Mouse (Mus musculus) heart, adult 2 months (tissue): ENCODE results near the gene Olfr1014. TPM values are rescaled to one million over a fixed set of nuclear protein-coding genes. Genes with fewer than 3 reads are reported as not detected.
A peak's percentile ranks its signal among the peaks of the same experiment; 100 is the strongest.

Experiments
- DNase-seq, 2 experiments: peaks; one replicate each; pipeline ENCODE4 v3.0.0; 2021
- H3K27ac ChIP-seq: fragments of 200-600 bp; 2 replicates; pipeline ENCODE4 v1.8.1; 2022
- H3K27me3 ChIP-seq: fragments of 200-500 bp; 2 replicates; pipeline ENCODE4 v1.6.1; 2012; ENCODE audit warnings: mild to moderate bottlenecking, low read length, inconsistent platforms, mixed read lengths; ENCODE audit not compliant: control insufficient read depth, insufficient read depth
- H3K36me3 ChIP-seq: fragments of 200-500 bp; 2 replicates; pipeline ENCODE4 v1.6.1; 2012; ENCODE audit warnings: low read length, inconsistent platforms; ENCODE audit not compliant: control insufficient read depth, insufficient read depth
- H3K4me1 ChIP-seq: fragments of 200-500 bp; 2 replicates; pipeline ENCODE4 v1.6.1; 2011; ENCODE audit warnings: low read length; ENCODE audit not compliant: control insufficient read depth, insufficient read depth
- H3K4me3 ChIP-seq: fragments of 200-600 bp; 2 replicates; pipeline ENCODE4 v1.8.1; 2022
- H3K79me2 ChIP-seq: fragments of 200-500 bp; replicated peaks from 2 replicates; pipeline ENCODE4 v1.6.1; 2012; ENCODE audit warnings: mild to moderate bottlenecking, inconsistent platforms, low read length, moderate library complexity, mixed read lengths; ENCODE audit not compliant: control insufficient read depth, insufficient read depth
- H3K9ac ChIP-seq: fragments of 200-500 bp; 2 replicates; pipeline ENCODE4 v1.6.1; 2012; ENCODE audit warnings: low read depth, mild to moderate bottlenecking, control low read depth, inconsistent platforms, low read length, mixed read lengths
- CTCF ChIP-seq: fragments of 200-600 bp; IDR thresholded peaks from 2 replicates; pipeline ENCODE4 v1.8.1; 2022; ENCODE audit warnings: antibody characterized with exemption, mild to moderate bottlenecking, moderate library complexity
- EP300 ChIP-seq: fragments of 200-500 bp; IDR thresholded peaks from 2 replicates; pipeline ENCODE4 v1.6.1; 2011; ENCODE audit warnings: low read depth, low read length, control low read depth; ENCODE audit not compliant: insufficient read depth
- POLR2A ChIP-seq: fragments of 200-500 bp; IDR thresholded peaks from 2 replicates; pipeline ENCODE4 v1.6.1; 2011; ENCODE audit warnings: mild to moderate bottlenecking, low read depth, low read length, control low read depth; ENCODE audit not compliant: insufficient read depth
- WGBS: fragments of 180-500 bp; shearing (Covaris S2); methylation state at CpG from one replicate; pipeline ENCODE4 v1.1.7; 2018; 5-methylcytosine and 5-hydroxymethylcytosine counted together
- intact Hi-C: fragments of 180-260 bp; cut with DNase I; formaldehyde crosslinking; loops from one replicate; pipeline ENCODE4 v1.15.1; 2025
- long read RNA-seq: library from polyadenylated mRNA; stranded (forward); transcript quantifications from one replicate; pipeline ENCODE4 v2.0.0, GENCODE M21; 2021
- polyA plus RNA-seq: library from polyadenylated mRNA; depleted of rRNA; stranded (reverse); fragments of >200 nt; gene quantifications from 2 replicates; pipeline ENCODE4 v1.2.3, GENCODE M21; 2012; rRNA removed
- total RNA-seq, 2 experiments: library from RNA; stranded (reverse); gene quantifications; 2 replicates each; pipeline ENCODE4 v1.2.3; 2021

Olfr1014 gene
- total RNA-seq (not detected), polyA plus RNA-seq (not detected in 2 replicates)
- long read RNA-seq: 0 reads

- H3K9ac ChIP-seq: no peak within 1 kb of the TSS
- H3K27me3 ChIP-seq: no peaks in the 10 kb centered on the region
- intact Hi-C loops: no loop called here
- H3K79me2 ChIP-seq: no peaks in the 10 kb centered on the region
- TF ChIP-seq EP300 (no peak), CTCF (no peak)
- H3K27ac ChIP-seq: no peak within 1 kb of the TSS
- H3K4me3 ChIP-seq: no peak within 1 kb of the TSS
- DNase-seq: no peak
- H3K4me1 ChIP-seq: no peaks in the 10 kb centered on the region
- no peaks in the 10 kb centered on the region for H3K36me3 ChIP-seq
Observed at GRCm38 (mm10) chr2:85772413-85772812, at the start of gene Olfr1014. TSS of gene Olfr1014 (plus strand) at chr2:85772713.

GRCm38 (mm10) chr2:85725793-85726192 is 46.7 kb upstream of the Olfr1014 start:
- no peaks in the 10 kb centered on the region for H3K36me3 ChIP-seq
- no peaks in the 10 kb centered on the region for H3K27me3 ChIP-seq
- no peaks in the 10 kb centered on the region for H3K4me1 ChIP-seq
- intact Hi-C loops: loop anchor here (1.0 kb wide), 1 partner anchor 739 kb away; no protein-coding TSS in a partner anchor
- H3K27ac ChIP-seq: no peak overlapping the region
- WGBS: 11% methylated on average over 3 of the region's 3 CpGs
- no peak for DNase-seq
- no peak overlapping the region for H3K9ac ChIP-seq
- H3K4me3 ChIP-seq: no peak overlapping the region
- H3K79me2 ChIP-seq: no peaks in the 10 kb centered on the region
- TF ChIP-seq POLR2A (no peak), CTCF (peak; percentile 81)

GRCm38 (mm10) chr2:85753822-85754221 is 18.7 kb upstream of the Olfr1014 start:
- no peak for DNase-seq
- WGBS: 72% methylated on average over 4 of the region's 4 CpGs
- intact Hi-C loops: no loop called here
- H3K4me3 ChIP-seq: no peak overlapping the region
- no peaks in the 10 kb centered on the region for H3K4me1 ChIP-seq
- H3K79me2 ChIP-seq: no peaks in the 10 kb centered on the region
- no peaks in the 10 kb centered on the region for H3K36me3 ChIP-seq
- no peak overlapping the region for H3K9ac ChIP-seq
- TF ChIP-seq CTCF: no peak
- TF ChIP-seq EP300: no peak
- TF ChIP-seq POLR2A: no peak
- H3K27me3 ChIP-seq: no peaks in the 10 kb centered on the region
- H3K27ac ChIP-seq: no peak overlapping the region

- Histone ChIP-seq H3K4me3 (no peak within 1 kb of the TSS), H3K4me1 (no peaks in the 10 kb centered on the region), H3K27me3 (no peaks in the 10 kb centered on the region), H3K36me3 (no peaks in the 10 kb centered on the region), H3K27ac (no peak within 1 kb of the TSS), H3K79me2 (no peaks in the 10 kb centered on the region), H3K9ac (no peak within 1 kb of the TSS)
- WGBS: 35% methylated on average over 1 of the region's 1 CpGs
- intact Hi-C loops: no loop called here
- TF ChIP-seq CTCF (no peak), POLR2A (no peak), EP300 (no peak)
- DNase-seq: no peak
Observed at GRCm38 (mm10) chr2:85762666-85763065, 9.8 kb upstream of the Olfr1014 start, which contains the start of gene Olfr1012. TSS of gene Olfr1012 (minus strand) at chr2:85762766.

GRCm38 (mm10) chr2:85766798-85767197 is 5.7 kb upstream of the Olfr1014 start, which contains the start of gene Olfr1013:
TSS of gene Olfr1013 (plus strand) at chr2:85767098.
- H3K9ac ChIP-seq: no peak within 1 kb of the TSS

GRCm38 (mm10) chr2:85781717-85782116 is 9.2 kb downstream of the Olfr1014 start, which contains the start of gene Olfr1015:
TSS of gene Olfr1015 (plus strand) at chr2:85782017.
- Histone ChIP-seq H3K27ac (no peak within 1 kb of the TSS), H3K9ac (no peak within 1 kb of the TSS), H3K36me3 (no peaks in the 10 kb centered on the region), H3K4me3 (no peak within 1 kb of the TSS), H3K4me1 (no peaks in the 10 kb centered on the region), H3K79me2 (no peaks in the 10 kb centered on the region), H3K27me3 (no peaks in the 10 kb centered on the region)
- intact Hi-C loops: no loop called here
- no peak for DNase-seq
- no peak for TF ChIP-seq EP300
- no peak for TF ChIP-seq CTCF
- no peak for TF ChIP-seq POLR2A

More at GRCm38 (mm10) chr2:85766798-85767197, 5.7 kb upstream of the Olfr1014 start, which contains the start of gene Olfr1013:
- TF ChIP-seq EP300: no peak
- no peak for TF ChIP-seq POLR2A
- no peaks in the 10 kb centered on the region for H3K36me3 ChIP-seq
- DNase-seq: no peak
- no peak within 1 kb of the TSS for H3K27ac ChIP-seq
- H3K27me3 ChIP-seq: no peaks in the 10 kb centered on the region
- H3K4me3 ChIP-seq: no peak within 1 kb of the TSS
- H3K79me2 ChIP-seq: no peaks in the 10 kb centered on the region
- intact Hi-C loops: no loop called here
- H3K4me1 ChIP-seq: no peaks in the 10 kb centered on the region
